Comparison of ENCODE assay signal across 21 mouse cellular contexts in genomic region chr13:82946931-82947330, GRCm38 (mm10).
A peak's percentile ranks its signal among the peaks of the same experiment; 100 is the strongest.
DNase-seq lines count a peak whose midpoint lies in the region; ATAC-seq and TF ChIP-seq lines count a peak whose summit lies in the region.
"Had no signal": no experiment of that assay in that cellular context is flagged by ENCODE, and none has a peak within 500 bp of the region (broad histone marks: within the 10 kb centered on the region; RNA-seq: fewer than 3 reads in every experiment).

No protein-coding gene starts in this region.

- H3K4me3 ChIP-seq in left cerebral cortex, adult 2 months: no peak overlapping the region
- no peak overlapping the region for H3K4me3 ChIP-seq in cerebellum, adult 2 months (replicated peaks; ENCODE audit: insufficient read depth, low read depth, low read length)
- H3K4me3 ChIP-seq: embryonic facial prominence, embryonic 10.5 days; embryonic facial prominence, embryonic 12.5 days; forebrain, embryonic 13.5 days; forebrain, embryonic 15.5 days had no signal

- 94% methylated on average over 5 of the region's 5 CpGs for WGBS in cerebellum, adult 2 months

- no peaks in the 10 kb centered on the region for H3K27me3 ChIP-seq in cerebellum, adult 2 months (ENCODE audit: control insufficient read depth, insufficient read depth, low read length)
- H3K27me3 ChIP-seq: CH12.LX; embryonic facial prominence, embryonic 12.5 days; forebrain, embryonic 13.5 days; forebrain, embryonic 15.5 days had no signal

- no peak for DNase-seq in left cerebral cortex, adult 2 months (ENCODE audit: extremely low spot score in 1 of 2, low spot score in 2 of 2)
- no peak for DNase-seq in left cerebral cortex, postnatal 10 days (ENCODE audit: extremely low spot score in 1 of 2, low spot score in 2 of 2)
- no peak for DNase-seq in cerebellum, adult 2 months
- DNase-seq: adrenal gland, adult 2 months; adrenal gland, postnatal 10 days; adrenal gland, postnatal 25 days; B cell, adult 2 months; cerebellum, adult 11-12 months; cerebellum, adult 9-10 months; cerebellum, postnatal 10 days; cerebellum, postnatal 25 days; forebrain, postnatal 0 days had no signal

- no peak for TF ChIP-seq CTCF in left cerebral cortex, adult 2 months (IDR thresholded peaks at IDR 0.05)
- no peak for TF ChIP-seq CTCF in cerebellum, adult 2 months (IDR thresholded peaks at IDR 0.05; ENCODE audit: borderline replicate concordance, insufficient read depth, low read depth, low read length)

- H3K27ac ChIP-seq in left cerebral cortex, adult 2 months: peak overlapping the region; percentile 56
- no peak overlapping the region for H3K27ac ChIP-seq in cerebellum, adult 2 months (ENCODE audit: insufficient read depth, low read length)
- H3K27ac ChIP-seq: embryonic facial prominence, embryonic 10.5 days; embryonic facial prominence, embryonic 12.5 days; forebrain, embryonic 13.5 days; forebrain, embryonic 15.5 days had no signal

- ATAC-seq in granulocyte monocyte progenitor cell, adult 5-6 weeks (replicated peaks; ENCODE audit: poor library complexity, severe bottlenecking): peak; percentile 79
- peak; percentile 79 for ATAC-seq in megakaryocyte progenitor cell, adult 5-6 weeks (replicated peaks; ENCODE audit: poor library complexity)
- ATAC-seq in cerebellum, adult (ENCODE audit: insufficient number of reproducible peaks, low FRiP score, low TSS enrichment): no peak
- ATAC-seq: CD4-positive, CD25-positive, alpha-beta regulatory T cell, adult 4 months; forebrain, embryonic 13.5 days; forebrain, embryonic 15.5 days; forebrain, postnatal 0 days had no signal

- intact Hi-C loops in left cerebral cortex, adult 2 months (cut with DNase I): loop anchor here (5.0 to 10.0 kb wide), 6 partner anchors 35 to 1162 kb away; partner anchors contain the start of gene Cetn3
- intact Hi-C loops in left cerebral cortex, postnatal 10 days (cut with DNase I): loop anchor here (10.0 kb wide), 2 partner anchors 198 to 1162 kb away; partner anchors contain the start of gene Cetn3

- no peaks in the 10 kb centered on the region for H3K4me1 ChIP-seq in cerebellum, adult 2 months (ENCODE audit: control insufficient read depth, insufficient read depth, low read length)
- H3K4me1 ChIP-seq: embryonic facial prominence, embryonic 10.5 days; embryonic facial prominence, embryonic 12.5 days had no signal

- TF ChIP-seq POLR2A in cerebellum, adult 2 months (IDR thresholded peaks at IDR 0.05; ENCODE audit: borderline replicate concordance, insufficient read depth, low read length): no peak
